Mouse (Mus musculus): ENCODE results near the gene Gnpnat1.

- TF ChIP-seq CTCF (IDR thresholded peaks at IDR 0.05; ENCODE audit: borderline replicate concordance, insufficient read depth, low read depth, low read length): no peak
- no peak for TF ChIP-seq POLR2A (IDR thresholded peaks at IDR 0.05; ENCODE audit: borderline replicate concordance, insufficient read depth, low read length)
These were observed 13.8 kb upstream of the Gnpnat1 start for GRCm38 (mm10) chr14:45418553-45418952.
